Mouse (Mus musculus): ENCODE results near the gene H2-DMb1.
A peak's percentile ranks its signal among the peaks of the same experiment; 100 is the strongest.

Gene H2-DMb1

DNA sequence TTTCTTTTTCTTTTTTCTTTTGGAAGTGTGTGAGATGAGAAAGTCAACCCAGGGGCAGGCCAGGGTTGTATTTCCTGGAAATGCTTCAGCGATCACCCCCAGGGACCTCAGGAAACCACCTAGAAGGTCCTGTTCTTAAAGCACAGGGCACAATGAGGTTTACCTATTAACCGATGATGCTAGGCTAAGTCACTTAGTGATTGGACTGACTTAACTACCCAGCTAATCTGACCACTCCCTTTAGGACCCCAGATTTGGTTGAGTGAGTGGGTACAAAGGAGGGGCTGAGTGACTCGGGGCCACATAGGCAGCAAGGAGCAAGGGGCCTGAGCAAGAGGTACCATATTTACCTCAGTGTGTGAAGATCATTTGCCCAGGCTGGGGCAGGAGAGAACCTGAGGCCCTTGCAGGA, 7.9 kb upstream of the H2-DMb1 start:
- DNase-seq (ENCODE audit: low spot score), result no peak

DNA sequence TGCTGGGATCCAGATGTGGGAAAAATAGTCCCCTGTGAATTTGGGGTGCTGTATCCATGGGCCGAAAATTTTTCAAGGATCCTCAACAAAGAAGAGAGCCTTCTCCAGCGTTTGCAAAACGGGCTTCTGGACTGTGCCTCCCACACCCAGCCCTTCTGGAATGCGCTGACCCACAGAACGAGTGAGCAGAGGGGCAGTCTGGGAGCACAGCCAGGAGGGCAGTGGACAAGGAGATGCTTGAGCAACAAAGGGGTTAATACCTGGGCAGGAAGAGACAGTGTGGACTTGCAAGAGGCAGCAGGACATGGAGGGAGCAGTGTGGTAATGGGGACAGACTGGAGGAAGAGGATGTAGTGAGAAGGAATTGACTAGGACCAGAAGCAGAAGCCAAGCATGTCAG, 2.7 kb downstream of the H2-DMb1 start:
- no peak for DNase-seq (ENCODE audit: low spot score)

DNA sequence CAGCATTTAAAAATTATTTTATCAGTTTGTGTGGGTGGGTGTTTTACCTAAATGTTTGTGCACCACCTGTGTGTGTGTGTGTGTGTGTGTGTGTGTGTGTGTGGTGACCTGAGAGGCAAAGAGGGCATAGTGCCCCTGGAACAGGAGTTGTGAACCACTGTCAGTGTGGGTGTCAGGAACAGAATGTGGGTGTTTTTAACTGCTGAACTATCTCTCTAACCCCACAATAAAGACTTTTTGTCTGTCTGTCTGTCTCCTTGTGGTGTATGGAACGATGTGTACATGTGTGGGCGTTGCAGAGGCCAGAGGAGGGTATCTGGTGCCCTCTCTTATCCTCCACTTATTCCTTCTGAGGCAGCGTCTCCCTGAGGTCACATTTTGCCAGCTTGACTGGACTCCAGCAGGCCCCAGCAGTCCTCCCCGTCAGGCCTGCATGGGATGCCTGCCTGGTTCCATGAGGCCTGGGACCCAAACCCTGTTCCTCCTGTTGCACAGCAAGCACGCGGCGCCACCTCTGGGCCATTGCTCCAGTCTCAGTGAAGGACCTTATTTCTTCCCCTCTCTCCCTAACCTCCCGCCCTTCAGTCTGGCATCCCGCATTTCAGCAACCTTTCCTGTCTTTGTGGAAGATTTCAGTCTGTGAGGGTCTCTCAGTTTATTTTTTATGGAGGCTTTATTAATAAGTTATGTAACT, 11.5 kb downstream of the H2-DMb1 start:
- no peak for DNase-seq (ENCODE audit: low spot score)

DNA sequence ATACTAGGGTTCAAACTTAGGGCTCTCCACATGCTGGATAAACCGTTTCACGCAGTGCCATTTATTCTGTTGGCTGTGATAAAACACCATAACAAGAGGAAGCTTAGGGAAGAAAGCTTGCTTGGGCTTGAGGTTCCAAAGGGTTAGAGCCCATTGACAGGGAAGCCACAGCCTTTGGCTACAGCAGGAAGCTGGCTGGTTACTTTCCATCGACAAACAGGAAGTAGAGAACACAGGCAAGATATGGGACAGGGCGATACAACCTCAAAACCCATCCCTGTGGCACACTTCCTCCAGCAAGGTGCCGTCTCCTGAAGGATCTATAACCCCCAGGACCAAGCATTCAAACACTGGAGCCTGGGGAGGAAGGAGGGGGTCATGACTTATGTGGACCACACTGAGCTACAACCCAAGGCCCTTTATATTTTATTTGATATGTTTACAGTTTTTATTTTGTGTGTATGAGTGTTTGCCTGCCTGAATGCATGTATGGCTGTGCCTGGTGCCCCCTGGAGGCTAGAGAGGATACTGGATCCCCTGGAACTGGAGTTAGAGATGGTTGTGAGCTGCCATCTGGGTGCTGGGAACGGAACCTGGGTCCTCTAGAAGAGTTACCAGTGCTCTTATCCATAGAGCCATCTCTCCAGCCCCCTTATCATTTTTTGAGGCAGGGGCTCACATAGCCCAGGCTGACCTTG, 12.3 kb downstream of the H2-DMb1 start:
- no peak for DNase-seq (ENCODE audit: low spot score)

DNA sequence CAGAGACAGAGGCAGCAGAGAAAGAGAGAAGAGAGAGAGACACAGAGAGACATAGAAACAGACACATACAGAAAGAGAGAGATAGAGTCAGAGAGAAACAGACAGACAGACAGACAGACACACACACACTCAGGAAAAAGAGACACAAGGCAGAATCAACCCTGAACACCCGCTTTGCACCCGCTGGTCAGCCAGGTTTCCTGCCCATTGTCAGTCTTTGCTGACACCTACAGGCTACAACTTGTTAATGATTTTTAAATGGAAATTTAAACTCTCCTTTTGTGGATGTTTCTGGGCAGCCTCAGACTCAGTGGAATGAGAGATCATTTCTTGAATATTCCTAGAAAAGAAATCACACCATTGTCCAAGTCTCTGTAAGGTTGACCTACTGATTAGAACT, 16.4 kb downstream of the H2-DMb1 start:
- DNase-seq (ENCODE audit: low spot score), result no peak

DNA sequence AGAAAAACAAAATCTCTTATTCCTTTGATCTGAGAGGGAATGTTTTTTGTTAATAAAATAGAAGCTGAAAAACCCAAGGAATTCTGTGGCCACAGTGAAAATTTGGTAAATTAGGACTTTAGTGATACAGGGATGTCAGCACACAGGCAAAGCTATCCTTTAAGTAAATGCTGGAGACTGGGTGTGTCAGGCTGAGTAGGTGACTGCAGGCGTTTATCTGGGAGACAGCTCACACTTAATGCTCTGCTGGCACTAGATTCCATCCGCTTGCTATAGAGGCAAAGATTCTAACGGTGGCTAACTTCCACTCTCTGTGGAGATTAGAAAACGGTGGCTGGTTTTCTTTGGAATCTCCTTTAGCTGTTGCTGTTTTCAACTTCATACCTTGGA, 17.6 kb downstream of the H2-DMb1 start:
- no peak for DNase-seq (ENCODE audit: low spot score)

DNA sequence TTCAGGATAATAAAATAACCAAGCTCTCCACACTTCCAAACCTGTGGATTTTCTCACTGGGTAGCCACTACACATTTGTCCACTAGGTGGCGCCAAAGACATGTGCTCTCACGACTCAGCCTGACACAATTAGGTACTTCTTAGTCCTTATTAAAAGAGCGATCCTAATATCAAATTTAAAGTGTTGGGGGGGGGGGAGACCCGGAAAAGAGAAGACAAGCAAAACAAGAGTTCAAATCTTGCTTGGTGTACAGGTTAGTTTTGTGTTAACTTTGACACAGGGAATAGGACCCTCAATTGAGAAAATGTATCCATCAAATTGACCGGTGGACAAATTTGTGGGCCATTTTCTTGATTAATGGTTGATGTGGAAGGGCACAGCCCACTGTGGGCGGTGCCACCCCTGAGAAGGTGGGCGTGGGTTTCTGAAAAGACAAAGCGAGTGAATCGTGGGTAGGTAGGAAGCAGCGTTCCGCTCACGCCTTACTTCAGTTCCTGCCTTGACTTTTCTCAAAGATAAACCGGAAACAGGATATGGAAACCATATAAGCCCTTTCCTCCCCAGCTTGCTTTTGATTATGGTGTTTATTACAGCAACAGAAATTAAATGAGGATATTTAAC, 18.1 kb downstream of the H2-DMb1 start:
- peak; percentile 70 for DNase-seq (ENCODE audit: low spot score)

DNA sequence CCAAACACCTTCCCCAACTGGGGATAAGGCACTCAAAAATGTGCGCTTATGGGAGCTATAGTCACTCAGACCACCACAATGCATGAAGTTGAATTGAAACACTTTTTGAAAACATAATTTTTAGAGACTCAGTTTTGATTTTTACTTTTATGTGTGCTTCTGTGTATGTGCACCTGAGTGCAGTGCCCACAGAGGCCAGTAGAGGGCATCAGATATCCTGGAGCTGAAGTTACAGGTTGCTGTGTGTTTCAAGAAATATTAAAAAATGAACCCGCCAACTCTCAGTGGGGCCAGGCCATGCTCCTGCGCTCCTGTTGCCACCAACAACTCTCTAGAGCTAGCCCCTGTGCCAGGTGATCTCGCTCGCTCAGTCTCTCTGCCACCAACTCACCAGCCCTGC, 19.7 kb downstream of the H2-DMb1 start:
- no peak for DNase-seq (ENCODE audit: low spot score)

DNA sequence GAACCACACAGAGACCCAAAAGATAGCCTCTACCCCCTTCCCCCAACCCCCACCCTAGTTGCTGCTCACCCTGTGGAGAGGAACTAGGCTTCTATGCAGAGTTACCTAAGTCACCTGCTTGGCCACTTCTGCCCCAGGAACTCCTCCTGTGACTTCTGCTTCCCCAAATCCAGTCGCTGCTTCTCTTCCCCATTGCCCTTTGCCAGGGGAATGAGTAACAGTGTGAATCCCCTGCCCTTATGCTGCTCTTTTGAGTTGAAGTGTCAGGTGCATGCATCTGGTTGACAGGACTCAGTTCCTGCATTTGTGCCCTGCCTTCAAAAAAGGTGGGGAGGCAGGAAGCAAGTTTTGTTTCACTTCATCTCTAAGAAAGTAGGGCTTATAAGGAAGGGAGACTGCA, 21.2 kb downstream of the H2-DMb1 start:
- DNase-seq (ENCODE audit: low spot score), result no peak

DNA sequence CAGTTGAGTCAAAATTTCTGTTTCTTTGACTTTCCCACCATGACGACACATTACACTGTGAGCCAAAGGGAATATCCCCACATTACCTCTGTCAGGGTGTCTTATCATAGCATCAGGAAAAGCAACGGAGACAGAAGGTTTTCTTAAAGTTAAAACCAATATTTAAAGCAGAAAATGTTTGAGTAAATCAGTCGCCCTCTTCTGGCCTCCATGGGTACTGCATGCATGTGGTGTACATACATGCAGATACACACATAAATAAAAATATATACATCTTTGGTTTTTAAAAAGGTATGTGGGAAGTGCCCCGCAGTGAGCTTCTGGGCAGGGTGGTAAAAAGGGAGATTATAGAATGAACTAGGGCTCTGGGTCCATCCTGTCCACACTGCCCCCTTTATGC, 24.3 kb downstream of the H2-DMb1 start:
- DNase-seq (ENCODE audit: low spot score), result no peak

DNA sequence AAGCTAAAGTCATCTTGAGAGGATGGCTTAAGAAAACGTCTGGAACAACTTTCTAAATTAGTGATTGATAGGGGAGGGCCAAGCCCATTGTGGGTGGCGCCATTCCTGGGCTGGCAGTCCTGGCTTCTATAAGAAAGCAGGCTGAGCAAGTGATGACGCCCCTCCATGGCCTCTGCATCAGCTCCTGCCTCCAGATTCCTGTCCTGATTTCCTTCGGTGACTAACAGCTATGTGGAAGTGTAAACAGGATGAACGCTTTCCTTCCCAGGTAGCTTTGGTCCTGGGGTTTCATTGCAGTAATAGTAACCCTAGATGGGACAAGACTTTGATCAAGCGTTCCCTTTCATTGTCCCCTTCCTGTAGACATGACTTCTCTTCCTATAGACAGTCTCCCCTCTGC, 26.1 kb downstream of the H2-DMb1 start:
- DNase-seq (ENCODE audit: low spot score), result no peak

DNA sequence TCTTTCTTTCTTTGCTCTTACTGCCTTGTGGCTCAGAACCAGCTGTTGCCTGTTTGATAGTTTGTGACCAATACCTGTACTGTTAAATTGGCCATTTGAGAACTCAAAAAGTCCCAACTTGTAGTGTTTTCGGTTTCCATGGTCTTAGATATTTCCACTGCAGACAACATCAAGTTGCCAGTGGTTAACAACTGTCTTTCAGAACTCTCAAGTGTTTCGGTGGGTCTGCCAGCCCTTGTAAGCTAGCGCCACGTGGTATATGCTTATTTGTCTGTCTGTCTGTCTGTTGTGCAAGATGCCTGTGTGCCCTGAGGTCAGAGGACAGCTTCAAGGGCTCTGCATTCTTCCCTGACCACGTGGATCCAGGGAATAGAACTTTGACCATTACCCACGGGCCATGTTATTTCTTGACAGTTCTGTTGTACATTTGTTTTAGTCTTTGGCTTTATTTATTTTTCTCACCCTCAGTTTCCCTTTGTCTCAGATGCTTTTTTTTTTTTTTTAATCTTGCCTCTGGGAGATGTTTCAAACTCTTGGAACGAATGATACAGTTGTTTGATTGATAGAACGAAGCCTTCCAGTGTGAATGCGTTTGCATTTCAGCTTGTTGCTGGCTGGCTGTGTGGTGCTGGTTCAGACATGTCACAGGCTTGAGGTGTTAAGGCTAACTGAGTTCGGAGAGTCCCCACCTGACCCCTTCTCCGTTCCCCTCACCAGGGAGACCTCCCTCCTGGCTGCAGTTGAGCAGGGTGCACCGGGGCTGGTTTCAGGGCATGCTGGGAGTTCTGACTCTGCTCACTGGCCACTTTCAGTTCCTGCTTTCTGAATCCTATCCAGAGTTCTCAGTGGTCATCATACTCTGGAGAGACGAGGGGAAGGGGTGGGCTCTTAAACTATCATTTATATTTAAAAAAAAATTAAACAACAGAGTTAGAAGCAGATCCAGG, 27.3 kb downstream of the H2-DMb1 start:
- DNase-seq (ENCODE audit: low spot score), result no peak

DNA sequence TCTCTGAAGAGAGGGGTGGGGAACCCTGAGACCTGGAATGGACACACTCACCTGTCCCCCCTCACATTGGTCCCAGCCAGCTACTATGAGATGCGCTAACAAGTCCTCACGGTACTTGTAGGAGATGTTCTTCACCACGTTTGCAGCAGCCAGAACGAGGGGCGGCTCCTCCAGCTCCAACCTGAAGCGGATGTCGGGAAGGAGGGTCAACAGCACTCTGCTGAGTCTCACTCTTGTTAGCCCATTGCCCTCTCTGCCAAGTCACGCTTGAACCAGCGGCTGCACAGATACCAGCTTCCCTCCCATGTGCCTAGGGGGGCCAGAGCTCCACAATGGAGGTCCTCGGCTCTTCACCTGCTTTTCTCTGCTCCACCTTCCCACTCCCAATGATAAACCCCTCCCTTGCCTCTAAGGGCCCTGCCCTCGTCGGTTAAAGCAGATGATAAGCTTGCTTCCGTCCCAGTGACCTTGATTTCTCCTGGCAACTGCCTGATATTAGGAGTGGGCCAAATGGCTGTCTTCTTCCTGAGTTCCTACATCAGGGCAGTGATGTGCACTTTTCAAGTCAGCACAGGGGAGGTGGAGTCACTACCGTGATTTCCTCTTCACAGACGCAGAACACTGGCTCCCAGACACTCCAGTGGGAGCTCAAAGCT, 30.8 kb downstream of the H2-DMb1 start:
- no peak for DNase-seq (ENCODE audit: low spot score)

DNA sequence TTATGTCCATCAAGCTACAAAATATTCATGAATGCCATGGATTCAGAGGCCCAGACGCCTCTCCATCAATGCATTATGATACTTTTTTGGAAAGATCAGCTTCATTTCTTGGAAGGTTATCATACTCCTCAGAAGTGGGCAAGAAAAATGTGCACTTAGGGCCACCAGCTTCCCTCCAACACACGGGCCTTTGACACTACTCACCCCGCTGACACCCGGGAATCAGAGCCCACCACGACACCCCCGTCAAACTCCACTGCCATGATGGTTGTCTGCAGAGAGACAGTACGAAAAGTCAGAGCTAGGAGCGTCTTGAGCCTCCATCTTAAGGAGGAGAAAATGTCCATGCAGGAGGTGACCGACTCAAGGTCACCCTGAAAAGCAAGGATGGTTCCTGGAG, 32.7 kb downstream of the H2-DMb1 start:
- no peak for DNase-seq (ENCODE audit: low spot score)

DNA sequence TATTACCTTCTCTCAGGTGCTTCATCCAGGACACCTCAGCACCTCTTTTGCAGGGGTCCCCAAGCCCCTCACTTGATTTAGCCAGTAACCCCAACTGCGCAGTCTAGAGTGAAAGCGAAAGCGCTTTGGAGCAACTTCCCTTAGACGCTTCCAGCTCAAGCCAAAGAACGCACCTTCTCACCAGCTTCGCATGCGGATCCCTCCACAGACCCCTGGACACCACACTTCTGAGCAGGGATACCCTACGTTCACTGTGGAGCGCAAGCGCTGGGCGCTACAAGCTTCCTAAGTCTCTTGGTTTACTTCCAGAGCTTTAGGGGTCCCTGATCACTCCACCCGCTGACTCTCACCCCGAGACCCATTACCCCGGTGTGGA, 34.0 kb downstream of the H2-DMb1 start:
- DNase-seq (ENCODE audit: low spot score), result no peak

DNA sequence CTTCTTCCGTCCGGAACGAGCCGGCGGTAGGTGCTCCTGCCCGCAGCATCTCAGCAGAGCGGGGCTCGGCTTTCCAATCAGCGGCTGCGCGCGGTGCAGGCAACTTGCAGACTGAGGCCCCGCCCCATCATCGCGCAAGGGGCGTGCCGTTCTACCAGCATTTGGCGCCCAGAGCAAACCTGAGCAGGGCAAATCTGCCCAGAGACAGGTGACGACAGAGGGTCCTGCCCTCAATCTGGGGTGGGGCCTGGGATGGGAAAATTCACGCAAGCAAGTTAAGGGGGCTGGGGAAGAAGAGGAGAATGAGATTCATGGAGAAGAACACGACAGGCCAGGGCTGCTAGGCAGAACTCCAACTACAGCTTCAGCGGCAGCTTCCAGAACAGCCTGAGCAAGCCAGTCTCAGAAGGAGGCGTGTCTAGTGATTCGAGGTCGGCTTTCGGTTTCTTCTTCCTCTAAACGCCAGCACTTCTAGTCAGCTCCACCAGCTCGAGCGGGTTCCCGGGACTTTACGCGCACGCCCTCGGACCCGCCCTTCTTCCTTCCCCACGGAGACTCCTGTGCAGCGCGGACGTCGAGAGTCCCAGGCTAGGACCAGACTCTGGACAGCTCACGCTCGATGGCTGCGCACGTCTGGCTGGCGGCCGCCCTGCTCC, 34.5 kb downstream of the H2-DMb1 start, which contains the start of the genes Tap1 and Psmb9:
Gene Tap1 (plus strand): TSS at position 293 of the 656 bp plus-strand sequence.
Gene Psmb9 (minus strand): TSS at position 504 of the 656 bp plus-strand sequence.
- peak; percentile 99 for DNase-seq (ENCODE audit: low spot score)

DNA sequence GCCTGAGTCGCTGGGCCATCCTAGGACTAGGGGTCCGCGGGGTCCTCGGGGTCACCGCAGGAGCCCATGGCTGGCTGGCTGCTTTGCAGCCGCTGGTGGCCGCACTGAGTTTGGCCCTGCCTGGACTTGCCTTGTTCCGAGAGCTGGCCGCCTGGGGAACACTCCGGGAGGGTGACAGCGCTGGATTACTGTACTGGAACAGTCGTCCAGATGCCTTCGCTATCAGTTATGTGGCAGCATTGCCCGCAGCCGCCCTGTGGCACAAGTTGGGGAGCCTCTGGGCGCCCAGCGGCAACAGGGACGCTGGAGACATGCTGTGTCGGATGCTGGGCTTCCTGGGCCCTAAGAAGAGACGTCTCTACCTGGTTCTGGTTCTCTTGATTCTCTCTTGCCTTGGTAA, 35.1 kb downstream of the H2-DMb1 start:
- no peak for DNase-seq (ENCODE audit: low spot score)

DNA sequence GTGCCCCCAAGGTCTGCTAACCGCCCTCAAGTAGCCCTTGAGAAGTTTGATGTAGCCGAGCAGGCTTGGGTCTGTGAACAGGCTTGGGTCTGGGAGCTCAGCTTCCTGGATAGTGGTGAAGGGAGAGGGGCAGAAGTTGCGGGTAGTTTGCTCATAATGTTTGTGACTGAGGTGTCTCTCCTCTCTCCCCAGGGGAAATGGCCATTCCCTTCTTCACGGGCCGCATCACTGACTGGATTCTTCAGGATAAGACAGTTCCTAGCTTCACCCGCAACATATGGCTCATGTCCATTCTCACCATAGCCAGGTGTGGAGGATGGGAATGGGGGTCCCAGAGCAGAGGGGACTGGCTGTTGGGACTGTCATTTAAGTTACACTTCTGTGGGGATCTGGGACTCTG, 36.1 kb downstream of the H2-DMb1 start:
- DNase-seq (ENCODE audit: low spot score), result no peak

DNA sequence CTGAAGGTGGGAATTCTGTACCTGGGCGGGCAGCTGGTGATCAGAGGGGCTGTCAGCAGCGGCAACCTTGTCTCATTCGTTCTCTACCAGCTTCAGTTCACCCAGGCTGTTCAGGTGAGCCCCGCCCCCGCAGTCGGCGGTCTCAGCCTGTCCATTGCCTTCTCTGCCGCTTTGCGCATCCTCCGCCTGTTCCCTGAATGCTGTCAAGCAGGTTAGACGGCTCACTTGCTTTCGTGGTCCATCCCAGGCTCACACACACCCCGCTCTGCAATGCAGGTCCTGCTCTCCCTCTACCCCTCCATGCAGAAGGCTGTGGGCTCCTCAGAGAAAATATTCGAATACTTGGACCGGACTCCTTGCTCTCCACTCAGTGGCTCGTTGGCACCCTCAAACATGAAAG, 40.0 kb downstream of the H2-DMb1 start:
- no peak for DNase-seq (ENCODE audit: low spot score)

DNA sequence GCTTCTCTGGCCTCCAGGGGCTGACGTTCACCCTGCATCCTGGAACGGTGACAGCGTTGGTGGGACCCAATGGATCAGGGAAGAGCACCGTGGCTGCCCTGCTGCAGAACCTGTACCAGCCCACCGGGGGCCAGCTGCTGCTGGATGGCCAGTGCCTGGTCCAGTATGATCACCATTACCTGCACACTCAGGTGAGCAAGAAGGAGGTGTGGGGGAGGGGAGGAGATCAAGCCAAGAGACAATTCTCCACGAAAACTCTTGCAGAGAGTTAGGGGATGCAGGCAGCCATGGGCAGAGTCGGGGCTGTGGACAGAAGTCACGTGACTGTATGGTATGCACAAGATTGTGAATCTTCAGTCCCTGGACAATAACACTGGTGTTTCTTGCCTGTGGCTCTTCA, 40.6 kb downstream of the H2-DMb1 start:
- no peak for DNase-seq (ENCODE audit: low spot score)

DNA sequence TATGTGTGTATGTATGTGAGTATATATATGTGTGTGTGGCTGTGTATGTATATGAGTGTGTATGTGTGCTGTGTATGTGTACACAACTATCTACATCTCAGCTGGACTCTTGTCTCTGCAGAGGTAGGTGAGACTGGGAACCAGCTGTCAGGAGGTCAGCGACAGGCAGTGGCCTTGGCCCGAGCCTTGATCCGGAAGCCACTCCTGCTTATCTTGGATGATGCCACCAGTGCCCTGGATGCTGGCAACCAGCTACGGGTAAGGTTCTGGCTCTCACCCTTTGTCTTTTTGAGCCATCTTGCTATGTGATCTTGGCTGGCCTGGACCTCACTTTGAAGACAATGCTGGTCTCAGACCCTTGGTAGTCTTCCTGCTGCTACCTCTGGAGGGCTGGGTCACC, 41.9 kb downstream of the H2-DMb1 start:
- DNase-seq (ENCODE audit: low spot score), result no peak

All from ovary, postnatal 36 days (tissue).